Comparison of ENCODE assay signal across 25 mouse cellular contexts in genomic region chr11:69620394-69621081, GRCm38 (mm10). TPM values are rescaled to one million over a fixed set of nuclear protein-coding genes. Genes with fewer than 3 reads are reported as not detected.
DNase-seq lines count a peak whose midpoint lies in the region; ATAC-seq lines count a peak whose summit lies in the region.
"Had no signal": no experiment of that assay in that cellular context is flagged by ENCODE, and none has a peak within 500 bp of the region (broad histone marks: within the 10 kb centered on the region; RNA-seq: fewer than 3 reads in every experiment).

No protein-coding gene starts in this region.

- intact Hi-C loops in heart, postnatal 10 days (cut with DNase I), result no loop called here

- no peak overlapping the region for H3K27ac ChIP-seq in heart, embryonic 13.5 days (replicated peaks)
- peak overlapping the region; percentile 79 for H3K27ac ChIP-seq in liver, embryonic 13.5 days
- H3K27ac ChIP-seq in hindbrain, embryonic 14.5 days, result no peak overlapping the region
- H3K27ac ChIP-seq: embryonic facial prominence, embryonic 13.5 days had no signal

- H3K9ac ChIP-seq in heart, embryonic 13.5 days, result 0 out of 2 replicates have a peak overlapping the region, but pooled peaks have one; percentile 10
- H3K9ac ChIP-seq in liver, embryonic 13.5 days, result peak overlapping the region; percentile 66; the same call in 1 of the 2 replicates
- H3K9ac ChIP-seq in hindbrain, embryonic 14.5 days, result no peak overlapping the region

- DNase-seq in heart, postnatal 10 days, result no peak
- DNase-seq in testis, postnatal 10 days (ENCODE audit: low spot score), result peak; percentile 35
- no peak for DNase-seq in testis, postnatal 14 days (ENCODE audit: low spot score)
- DNase-seq in liver, embryonic 13.5 days, result no peak
- peak; percentile 50 for DNase-seq in yolk sac, embryonic 10.5 days (ENCODE audit: low spot score)
- no peak for DNase-seq in adrenal gland, postnatal 10 days
- no peak for DNase-seq in hindbrain, embryonic 14.5 days (ENCODE audit: low spot score)
- DNase-seq: cerebellum, adult 8-10 months; gastrocnemius, postnatal 25 days; heart, adult 2 months; heart, postnatal 14 days; kidney, adult 11 months; layer of hippocampus, postnatal 36 days; spleen, adult 18-20 months had no signal

- WGBS in heart, embryonic 13.5 days, result 59% methylated on average over 7 of the region's 7 CpGs
- WGBS in liver, embryonic 13.5 days (ENCODE audit: insufficient replicate concordance), result 37% methylated on average over 7 of the region's 7 CpGs
- 90% methylated on average over 7 of the region's 7 CpGs for WGBS in hindbrain, embryonic 14.5 days

- H3K4me1 ChIP-seq in heart, embryonic 13.5 days, result peaks cover 22% of the 10 kb centered on the region
- H3K4me1 ChIP-seq in liver, embryonic 13.5 days (replicated peaks), result peaks cover 55% of the 10 kb centered on the region
- peaks cover 17% of the 10 kb centered on the region; the same call in 1 of the 2 replicates for H3K4me1 ChIP-seq in hindbrain, embryonic 14.5 days (replicated peaks; ENCODE audit: control insufficient read depth, insufficient read depth, low read length)

- no peaks in the 10 kb centered on the region for H3K36me3 ChIP-seq in heart, embryonic 13.5 days
- no peaks in the 10 kb centered on the region for H3K36me3 ChIP-seq in liver, embryonic 13.5 days
- H3K36me3 ChIP-seq in hindbrain, embryonic 14.5 days (replicated peaks; ENCODE audit: control insufficient read depth, insufficient read depth), result no peaks in the 10 kb centered on the region
- H3K36me3 ChIP-seq: embryonic facial prominence, embryonic 13.5 days; hindbrain, embryonic 15.5 days; limb, embryonic 13.5 days had no signal

- no peak overlapping the region for H3K4me3 ChIP-seq in heart, embryonic 13.5 days
- no peak overlapping the region for H3K4me3 ChIP-seq in liver, embryonic 13.5 days (replicated peaks)
- H3K4me3 ChIP-seq in hindbrain, embryonic 14.5 days (replicated peaks; ENCODE audit: low read length), result no peak overlapping the region
- H3K4me3 ChIP-seq: heart, adult 2 months had no signal

- H3K9me3 ChIP-seq in heart, embryonic 13.5 days, result no peaks in the 10 kb centered on the region
- H3K9me3 ChIP-seq in liver, embryonic 13.5 days (replicated peaks), result no peaks in the 10 kb centered on the region
- H3K9me3 ChIP-seq in hindbrain, embryonic 14.5 days (ENCODE audit: control insufficient read depth, low read length), result no peaks in the 10 kb centered on the region
- H3K9me3 ChIP-seq: embryonic facial prominence, embryonic 13.5 days; hindbrain, embryonic 15.5 days; limb, embryonic 13.5 days had no signal

- no peak overlapping the region for H3K4me2 ChIP-seq in heart, embryonic 13.5 days
- peak overlapping the region; percentile 72 for H3K4me2 ChIP-seq in liver, embryonic 13.5 days
- no peak overlapping the region for H3K4me2 ChIP-seq in hindbrain, embryonic 14.5 days (replicated peaks)

- ATAC-seq in heart, embryonic 13.5 days (ENCODE audit: extremely low read depth, insufficient number of reproducible peaks, low FRiP score, low TSS enrichment), result no peak
- ATAC-seq in liver, embryonic 13.5 days (ENCODE audit: low read depth), result peak; percentile 49; the same call in 1 of the 2 replicates
- no peak for ATAC-seq in hindbrain, embryonic 14.5 days (ENCODE audit: low FRiP score)
- ATAC-seq: forebrain, embryonic 16.5 days had no signal

- H3K27me3 ChIP-seq in heart, embryonic 13.5 days (replicated peaks), result peaks cover 16% of the 10 kb centered on the region
- peaks cover 5% of the 10 kb centered on the region for H3K27me3 ChIP-seq in liver, embryonic 13.5 days
- H3K27me3 ChIP-seq in hindbrain, embryonic 14.5 days (ENCODE audit: control insufficient read depth, insufficient read depth, low read length), result no peaks in the 10 kb centered on the region
- H3K27me3 ChIP-seq: embryonic facial prominence, embryonic 13.5 days; hindbrain, embryonic 15.5 days had no signal

RNA-seq across cellular contexts. Expression of gene Sat2, which starts 1.3 kb away (rescaled TPM):
- 17.5 and 18.1 TPM in 2 replicates for polyA plus RNA-seq in heart, embryonic 13.5 days (2015; fragmentation: Nextera tagmentation; extraction: Ambion mirVana)
- total RNA-seq in heart, postnatal 10 days (2021), result 1 to 10 TPM; 4.3 to 4.7 TPM
- polyA plus RNA-seq in liver, embryonic 13.5 days (2015; fragmentation: Nextera tagmentation; extraction: Ambion mirVana), result 11.6 and 12.3 TPM in 2 replicates
- total RNA-seq in adrenal gland, postnatal 10 days (2021), result 10 to 100 TPM in 1 of 2 experiments, 1 to 10 TPM in 1; 9.2 to 10.1 TPM
- polyA plus RNA-seq in hindbrain, embryonic 14.5 days (2014; fragmentation: Nextera tagmentation; extraction: Ambion mirVana), result 16.9 and 24.5 TPM in 2 replicates
- total RNA-seq: CH12.LX had no signal

RNA-seq across cellular contexts. Expression of gene Shbg, which starts 2.8 kb away (rescaled TPM):
- polyA plus RNA-seq in heart, embryonic 13.5 days (2015; fragmentation: Nextera tagmentation; extraction: Ambion mirVana), result 0.23 and 1.7 TPM in 2 replicates
- total RNA-seq in heart, postnatal 10 days (2021), result not detected
- polyA plus RNA-seq in liver, embryonic 13.5 days (2015; fragmentation: Nextera tagmentation; extraction: Ambion mirVana), result 33.4 and 34.8 TPM in 2 replicates
- total RNA-seq in adrenal gland, postnatal 10 days (2021), result under 1 TPM; 0.27 to 0.36 TPM
- polyA plus RNA-seq in hindbrain, embryonic 14.5 days (2014; fragmentation: Nextera tagmentation; extraction: Ambion mirVana), result not detected in 2 replicates
- total RNA-seq: CH12.LX; heart, adult 2 months; heart, postnatal 14 days; layer of hippocampus, postnatal 36 days; left cerebral cortex, postnatal 14 days had no signal
- polyA plus RNA-seq: embryonic facial prominence, embryonic 13.5 days; forebrain, embryonic 16.5 days; heart, adult 2 months; hindbrain, embryonic 15.5 days; limb, embryonic 13.5 days; lung, embryonic 16.5 days; midbrain, embryonic 16.5 days; neural tube, embryonic 11.5 days; stomach, embryonic 14.5 days had no signal

RNA-seq across cellular contexts. Expression of gene Fxr2, which starts 12.3 kb away (rescaled TPM):
- 22.1 and 25.6 TPM in 2 replicates for polyA plus RNA-seq in heart, embryonic 13.5 days (2015; fragmentation: Nextera tagmentation; extraction: Ambion mirVana)
- 10 to 100 TPM; 72.1 to 78.7 TPM for total RNA-seq in heart, postnatal 10 days (2021)
- polyA plus RNA-seq in liver, embryonic 13.5 days (2015; fragmentation: Nextera tagmentation; extraction: Ambion mirVana), result 7.9 and 8.2 TPM in 2 replicates
- total RNA-seq in adrenal gland, postnatal 10 days (2021), result 10 to 100 TPM; 61.9 to 80.2 TPM
- polyA plus RNA-seq in hindbrain, embryonic 14.5 days (2014; fragmentation: Nextera tagmentation; extraction: Ambion mirVana), result 27.9 and 35.1 TPM in 2 replicates

RNA-seq across cellular contexts. Expression of gene Atp1b2, which starts 14.8 kb away (rescaled TPM):
- 24.5 and 25.0 TPM in 2 replicates for polyA plus RNA-seq in heart, embryonic 13.5 days (2015; fragmentation: Nextera tagmentation; extraction: Ambion mirVana)
- 10 to 100 TPM; 29.9 to 36.5 TPM for total RNA-seq in heart, postnatal 10 days (2021)
- polyA plus RNA-seq in liver, embryonic 13.5 days (2015; fragmentation: Nextera tagmentation; extraction: Ambion mirVana), result 21.7 and 30.8 TPM in 2 replicates
- total RNA-seq in adrenal gland, postnatal 10 days (2021), result 10 to 100 TPM; 38.6 to 52.9 TPM
- 72.1 and 94.2 TPM in 2 replicates for polyA plus RNA-seq in hindbrain, embryonic 14.5 days (2014; fragmentation: Nextera tagmentation; extraction: Ambion mirVana)
- total RNA-seq: CH12.LX had no signal

RNA-seq across cellular contexts. Expression of gene Sox15, which starts 34.6 kb away (rescaled TPM):
- polyA plus RNA-seq in heart, embryonic 13.5 days (2015; fragmentation: Nextera tagmentation; extraction: Ambion mirVana), result not detected in 2 replicates
- not detected for total RNA-seq in heart, postnatal 10 days (2021)
- not detected in 2 replicates for polyA plus RNA-seq in liver, embryonic 13.5 days (2015; fragmentation: Nextera tagmentation; extraction: Ambion mirVana)
- total RNA-seq in adrenal gland, postnatal 10 days (2021), result not detected
- not detected in 2 replicates for polyA plus RNA-seq in hindbrain, embryonic 14.5 days (2014; fragmentation: Nextera tagmentation; extraction: Ambion mirVana)
- total RNA-seq: gastrocnemius, postnatal 25 days; heart, adult 2 months; heart, postnatal 14 days; layer of hippocampus, postnatal 36 days; left cerebral cortex, postnatal 14 days had no signal
- polyA plus RNA-seq: forebrain, embryonic 16.5 days; heart, adult 2 months; hindbrain, embryonic 15.5 days; midbrain, embryonic 16.5 days; neural tube, embryonic 11.5 days had no signal

Comparison
In these comparisons a context has a peak if more than half of its experiments do, and no peak if none do; other contexts are left out.
1. DNase-seq: peak in testis, postnatal 10 days (single experiment) and yolk sac, embryonic 10.5 days (single experiment); none in heart, postnatal 10 days (0 of 2), testis, postnatal 14 days (single experiment), liver, embryonic 13.5 days (single experiment), adrenal gland, postnatal 10 days (single experiment) and hindbrain, embryonic 14.5 days (single experiment).
2. RNA of gene Shbg, which starts 2.8 kb away (polyA plus RNA-seq): 33.4 to 34.8 TPM in liver, embryonic 13.5 days; 0.23 to 1.7 TPM in heart, embryonic 13.5 days and not detected in hindbrain, embryonic 14.5 days; every median in the first group is over 10 times any median in the second.